Mouse (Mus musculus) B cell, adult 67 days (primary cell): ENCODE measurements around the gene Tmem259. TPM values are rescaled to one million over a fixed set of nuclear protein-coding genes. Genes with fewer than 3 reads are reported as not detected.

Experiments
- total RNA-seq, 2 experiments: library from RNA; stranded (reverse); gene quantifications; 4 replicates each; pipeline ENCODE4 v1.2.4; 2023

Tmem259 gene
- 100 to 1,000 TPM; 156 to 169 TPM for total RNA-seq

DNA sequence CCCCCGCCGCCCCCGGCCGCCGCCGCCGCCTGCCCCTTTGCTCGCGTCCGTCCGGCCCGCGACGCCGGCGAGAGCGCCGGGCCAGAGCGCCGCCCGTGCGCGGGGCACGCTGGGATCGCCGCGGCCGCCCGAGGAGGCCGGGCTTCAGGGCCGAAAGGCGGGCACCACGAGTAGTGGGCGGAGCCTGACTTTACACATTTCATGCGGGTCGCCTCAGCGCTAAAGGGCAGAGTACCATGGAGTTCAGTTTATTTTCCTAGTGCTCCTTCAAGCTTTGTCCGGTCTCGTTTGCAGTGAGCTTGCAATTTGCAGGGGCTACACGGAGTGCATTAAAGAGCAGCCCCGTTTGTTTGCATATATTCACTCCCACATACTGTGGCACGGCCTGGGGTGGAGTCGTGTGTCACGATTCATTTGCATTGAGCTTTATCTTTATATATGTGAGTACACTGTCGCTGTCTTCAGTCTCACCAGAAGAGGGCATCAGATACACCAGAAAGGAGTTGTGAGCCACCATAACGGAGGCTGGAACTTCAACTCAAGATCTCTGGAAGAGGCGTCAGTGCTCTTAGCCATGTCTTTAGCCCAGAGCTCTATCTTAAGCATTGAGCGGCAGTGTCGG lies at the start of gene Tmem259:
TSS of gene Tmem259 (minus strand) at position 136 of the 622 bp plus-strand sequence.

DNA sequence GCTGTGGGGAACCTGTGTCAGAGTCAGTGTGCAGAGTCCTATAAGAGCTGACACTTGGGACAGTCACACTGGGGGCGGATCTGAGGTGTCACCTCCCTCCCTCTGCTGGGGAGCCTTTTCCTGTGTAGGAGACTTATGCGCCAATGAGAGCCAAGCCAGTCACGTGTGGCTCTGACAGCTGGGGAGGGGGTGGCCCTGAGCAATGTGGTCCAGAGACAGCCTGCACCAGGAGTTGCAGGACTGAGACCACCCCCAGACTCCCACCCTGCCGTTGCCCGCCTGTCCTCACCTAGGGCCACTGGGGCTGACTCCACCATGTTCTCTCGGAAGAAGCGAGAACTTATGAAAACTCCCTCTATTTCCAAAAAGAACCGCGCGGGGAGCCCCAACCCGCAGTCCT lies 32.4 kb upstream of the Tmem259 start, which contains the start of gene Arhgap45:
TSS of gene Arhgap45 (plus strand) at position 143 of the 400 bp plus-strand sequence.

DNA sequence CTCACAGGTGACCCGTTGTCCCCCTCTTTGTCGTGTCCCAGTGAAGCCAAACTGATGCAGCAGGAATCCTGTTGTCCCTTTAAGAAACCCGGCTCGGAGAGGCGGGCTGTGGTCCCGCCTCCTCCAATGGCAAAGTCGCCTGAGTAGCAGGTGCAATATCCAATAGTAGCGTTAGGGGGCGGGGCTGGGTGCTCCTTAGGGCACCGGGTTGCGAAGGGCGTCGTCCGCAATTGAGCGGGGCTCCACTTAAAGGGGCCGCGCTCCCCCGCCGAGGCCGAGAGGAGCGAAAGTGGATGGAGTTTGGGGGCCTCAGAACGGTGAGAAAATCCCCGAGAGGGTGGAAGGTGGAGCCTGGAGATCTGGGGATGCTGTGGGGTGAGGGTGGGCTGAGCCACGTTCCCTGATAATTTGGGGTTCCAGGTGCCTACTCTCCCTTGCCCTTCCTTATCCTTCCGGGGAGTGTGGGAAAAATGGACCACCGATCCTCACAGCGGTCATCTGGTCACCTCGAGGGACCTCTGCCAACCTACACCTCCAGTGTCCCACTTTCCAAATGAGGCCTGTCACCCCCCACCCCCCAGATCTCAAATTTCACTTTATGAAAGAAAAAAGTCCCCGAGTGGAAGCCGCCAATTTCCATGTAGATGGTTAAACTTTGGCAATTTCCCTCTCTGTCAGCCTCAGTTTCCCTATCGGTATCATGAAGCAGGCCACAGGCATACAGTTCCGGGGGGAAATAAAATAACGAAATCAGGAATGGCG lies 12.3 kb upstream of the Tmem259 start, which contains the start of gene Abca7:
TSS of gene Abca7 (plus strand) at position 223 of the 762 bp plus-strand sequence.

DNA sequence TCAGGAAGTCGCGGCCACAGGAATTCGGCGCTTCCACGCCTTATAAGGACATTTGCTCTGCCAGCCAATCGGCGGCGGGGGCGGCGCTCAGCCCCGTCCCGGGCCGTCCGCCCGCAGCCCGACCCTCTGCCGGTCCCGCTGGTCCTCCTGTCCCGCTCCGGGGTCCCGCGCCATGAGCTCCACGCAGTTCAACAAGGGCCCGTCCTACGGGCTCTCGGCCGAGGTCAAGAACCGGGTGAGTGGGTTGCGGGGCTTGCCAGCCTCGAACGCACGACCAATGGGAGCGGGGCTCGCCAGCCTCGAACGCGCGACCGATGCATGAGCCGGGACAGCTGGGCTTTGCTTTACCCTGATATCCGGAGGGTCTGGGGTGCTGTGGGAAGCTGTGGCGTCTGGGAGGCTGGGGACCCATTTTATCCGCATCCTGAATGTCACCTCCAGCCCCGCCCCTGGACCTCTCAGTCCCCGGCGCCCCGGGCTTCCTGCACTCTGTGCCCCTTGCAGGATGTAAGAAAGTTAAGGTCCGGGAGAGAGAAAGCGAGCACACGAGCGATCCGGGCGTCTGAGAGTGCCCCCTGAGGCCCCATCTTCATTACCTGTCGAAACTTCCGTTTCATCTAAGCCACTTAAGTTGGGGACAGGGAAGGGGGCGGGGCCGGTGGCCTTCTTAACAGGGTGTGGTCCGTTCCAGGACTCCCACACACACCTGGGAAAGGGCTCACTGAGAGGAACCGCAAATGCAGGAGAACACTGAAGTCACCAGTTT lies 4.6 kb upstream of the Tmem259 start, which contains the start of gene Cnn2:
TSS of gene Cnn2 (plus strand) at position 79 of the 766 bp plus-strand sequence.

DNA sequence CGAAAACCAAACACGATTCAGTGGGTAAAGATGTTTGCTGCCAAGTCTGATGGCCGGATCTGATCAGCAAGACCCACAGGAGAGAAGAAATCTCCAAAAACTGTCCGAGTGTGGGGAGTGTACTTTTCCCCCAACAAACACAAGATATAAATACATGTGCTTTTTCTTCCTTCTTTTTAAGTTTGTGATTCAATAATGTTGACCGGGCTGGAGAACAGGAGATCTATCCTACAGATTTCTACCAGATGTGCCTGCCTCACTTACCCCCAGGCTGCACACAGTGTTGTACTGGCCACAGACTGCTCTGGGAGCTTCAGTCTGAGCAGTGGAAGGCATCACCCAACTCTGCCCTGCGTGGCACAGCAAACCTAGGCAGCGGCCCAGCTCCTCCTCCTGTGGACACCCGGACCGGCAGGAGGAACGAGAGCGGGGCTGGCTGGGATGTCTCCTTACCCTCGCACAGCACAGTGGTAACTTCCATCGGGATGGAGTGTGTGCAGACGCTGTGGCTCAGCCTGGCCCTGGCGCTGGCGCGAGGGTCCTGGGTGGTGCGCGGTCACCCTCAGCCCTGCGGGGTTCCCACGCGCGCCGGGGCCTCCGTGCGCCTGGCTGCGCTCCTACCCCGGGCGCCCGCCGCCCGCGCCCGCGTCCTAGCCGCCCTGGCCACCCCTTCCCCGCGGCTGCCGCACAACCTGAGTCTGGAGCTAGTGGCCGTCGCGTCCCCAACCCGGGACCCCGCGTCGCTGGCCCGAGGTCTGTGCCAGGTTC lies 13.5 kb downstream of the Tmem259 start, which contains the start of gene Grin3b:
TSS of gene Grin3b (plus strand) at position 301 of the 768 bp plus-strand sequence.

DNA sequence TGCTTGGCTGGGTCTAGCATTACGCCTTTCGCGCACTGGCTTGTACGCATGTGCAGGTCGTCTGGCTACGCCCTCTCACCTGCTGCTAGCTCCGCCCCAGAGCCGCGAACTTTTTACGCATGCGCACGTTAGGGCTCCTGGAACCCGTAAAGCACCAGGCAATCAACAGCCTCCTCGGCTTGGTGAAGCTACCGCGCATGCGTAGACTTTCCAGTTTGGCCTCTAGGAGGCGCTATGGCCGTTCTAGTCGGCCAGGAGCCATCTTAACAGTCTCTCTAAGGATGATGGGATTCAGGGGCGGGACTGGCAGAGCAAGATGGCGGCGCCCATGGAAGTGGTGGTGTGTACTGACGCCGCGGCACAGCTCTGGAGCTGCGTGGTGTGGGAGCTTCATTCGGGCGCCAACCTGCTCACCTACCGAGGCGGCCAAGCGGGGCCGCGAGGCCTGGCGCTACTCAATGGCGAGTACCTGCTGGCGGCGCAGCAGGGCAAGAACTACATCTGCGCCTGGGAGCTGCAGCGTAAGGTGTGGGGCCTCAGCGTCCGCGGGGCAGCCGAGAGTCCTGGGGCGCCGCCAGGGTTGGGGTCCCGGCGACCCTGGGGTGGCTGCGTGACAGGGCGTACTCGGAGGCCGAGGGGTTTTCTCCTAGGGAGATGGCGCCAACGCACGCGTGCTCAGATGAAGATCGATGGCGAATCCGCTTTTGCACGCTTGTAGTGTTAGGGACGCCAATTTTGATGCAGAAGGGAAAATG lies 24.1 kb downstream of the Tmem259 start, which contains the start of gene Wdr18:
TSS of gene Wdr18 (plus strand) at position 306 of the 755 bp plus-strand sequence.

DNA sequence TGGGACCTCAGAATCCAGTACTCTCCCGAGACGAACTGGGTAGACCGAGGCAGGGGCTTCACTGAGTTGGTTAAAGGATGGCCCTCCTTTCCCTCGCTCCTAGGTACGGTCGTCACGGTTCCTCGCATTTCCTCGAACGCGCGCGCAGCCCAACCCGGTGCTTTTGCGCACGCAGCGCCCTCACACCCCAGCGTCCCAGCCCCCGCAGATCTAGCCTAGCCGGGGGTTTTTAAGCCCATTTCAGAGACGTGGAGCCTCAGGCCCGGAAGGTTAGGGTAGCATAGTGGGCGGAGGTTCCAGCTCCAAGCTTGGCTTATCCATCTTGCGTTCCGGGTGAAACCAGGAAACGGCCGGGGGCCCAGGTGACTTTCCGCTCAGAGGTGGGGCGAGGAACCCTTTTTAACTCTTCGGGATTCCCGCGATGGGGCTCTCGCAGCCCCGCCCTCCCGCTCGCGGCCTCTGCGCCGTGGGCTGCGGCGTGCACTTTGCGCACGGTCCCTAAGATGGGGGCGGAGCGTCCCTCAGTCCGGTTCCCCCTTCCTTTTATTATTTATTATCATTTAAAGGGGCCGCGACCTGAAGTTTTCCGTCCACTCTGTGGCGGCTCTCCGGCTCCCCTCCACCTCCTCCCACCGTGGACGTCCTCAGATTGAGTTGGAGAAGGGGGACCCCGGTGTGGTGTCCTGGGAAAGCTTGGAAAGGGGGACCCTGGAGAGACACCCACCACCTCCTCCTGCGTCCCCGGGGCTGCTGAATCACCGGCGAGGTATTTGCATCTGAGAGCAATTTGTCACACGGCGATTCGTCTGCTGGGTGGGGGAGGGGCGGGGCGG lies 57.4 kb downstream of the Tmem259 start, which contains the start of gene Arid3a:
TSS of gene Arid3a (plus strand) at position 553 of the 833 bp plus-strand sequence.

Other genes starting within 250 kb of the Tmem259 start
- 10 to 100 TPM; 64.8 to 74.2 TPM for gene Polrmt, start 237.7 kb downstream of the Tmem259 start, total RNA-seq
- not detected for gene Fgf22, start 229.3 kb downstream of the Tmem259 start, total RNA-seq
- 10 to 100 TPM; 56.5 to 58.6 TPM for gene Rnf126, start 217.4 kb downstream of the Tmem259 start, total RNA-seq
- gene Fstl3, start 207.1 kb downstream of the Tmem259 start, total RNA-seq, result 1 to 10 TPM; 1.8 to 2.0 TPM
- not detected for gene Prss57, start 193.4 kb downstream of the Tmem259 start, total RNA-seq
- 1 to 10 TPM; 4.9 to 5.1 TPM for gene Palm, start 190.8 kb downstream of the Tmem259 start, total RNA-seq
- gene Misp, start 163.3 kb downstream of the Tmem259 start, total RNA-seq, result under 1 TPM in 1 of 2 experiments, not detected in 1; 0.23 TPM
- 100 to 1,000 TPM; 437 to 440 TPM for gene Ptbp1, start 129.9 kb downstream of the Tmem259 start, total RNA-seq
- not detected for gene Prtn3, start 109.9 kb downstream of the Tmem259 start, total RNA-seq
- under 1 TPM; 0.47 to 0.70 TPM for gene Plppr3, start 109.7 kb downstream of the Tmem259 start, total RNA-seq
- not detected for gene Elane, start 98.1 kb downstream of the Tmem259 start, total RNA-seq
- not detected for gene Cfd, start 93.5 kb downstream of the Tmem259 start, total RNA-seq
- 10 to 100 TPM; 73.7 to 75.0 TPM for gene Med16, start 75.4 kb downstream of the Tmem259 start, total RNA-seq
- gene Gm26602, start 73.5 kb downstream of the Tmem259 start, total RNA-seq, result not detected
- under 1 TPM; 0.50 to 0.93 TPM for gene Kiss1r, start 67.4 kb downstream of the Tmem259 start, total RNA-seq
- gene R3hdm4, start 63.1 kb downstream of the Tmem259 start, total RNA-seq, result 10 to 100 TPM; 94.6 to 97.9 TPM
- 10 to 100 TPM; 40.0 to 49.7 TPM for gene Arid3a, start 57.3 kb downstream of the Tmem259 start, total RNA-seq
- gene Wdr18, start 24.2 kb downstream of the Tmem259 start, total RNA-seq, result 10 to 100 TPM; 44.5 to 55.3 TPM
- under 1 TPM in 1 of 2 experiments, not detected in 1; 0.24 TPM for gene Grin3b, start 13.6 kb downstream of the Tmem259 start, total RNA-seq
- gene Cnn2, start 4.3 kb upstream of the Tmem259 start, total RNA-seq, result 100 to 1,000 TPM; 339 to 353 TPM
- 10 to 100 TPM; 57.1 to 61.6 TPM for gene Abca7, start 12.2 kb upstream of the Tmem259 start, total RNA-seq
- 100 to 1,000 TPM; 538 to 550 TPM for gene Arhgap45, start 32.3 kb upstream of the Tmem259 start, total RNA-seq
- 100 to 1,000 TPM in 1 of 2 experiments, 10 to 100 TPM in 1; 91.9 to 101 TPM for gene Polr2e, start 55.5 kb upstream of the Tmem259 start, total RNA-seq
- gene Gpx4, start 62.8 kb upstream of the Tmem259 start, total RNA-seq, result 100 to 1,000 TPM; 124 to 133 TPM
- gene Sbno2, start 121.2 kb upstream of the Tmem259 start, total RNA-seq, result 100 to 1,000 TPM; 118 to 128 TPM
- 100 to 1,000 TPM; 178 to 181 TPM for gene Stk11, start 131.5 kb upstream of the Tmem259 start, total RNA-seq
- 100 to 1,000 TPM; 171 to 178 TPM for gene Atp5d, start 154.3 kb upstream of the Tmem259 start, total RNA-seq
- gene Cbarp, start 156.5 kb upstream of the Tmem259 start, total RNA-seq, result 1 to 10 TPM; 4.6 to 4.9 TPM
- gene Midn, start 163.9 kb upstream of the Tmem259 start, total RNA-seq, result 100 to 1,000 TPM; 153 to 162 TPM
- gene Cirbp, start 181.7 kb upstream of the Tmem259 start, total RNA-seq, result 100 to 1,000 TPM; 152 to 252 TPM
- 10 to 100 TPM in 1 of 2 experiments, 1 to 10 TPM in 1; 9.9 to 13.1 TPM for gene 1600002K03Rik, start 188.6 kb upstream of the Tmem259 start, total RNA-seq
- under 1 TPM in 1 of 2 experiments, not detected in 1; 0.42 TPM for gene Efna2, start 195.2 kb upstream of the Tmem259 start, total RNA-seq
- gene Mum1, start 242.1 kb upstream of the Tmem259 start, total RNA-seq, result 10 to 100 TPM; 79.2 to 79.3 TPM